Mouse (Mus musculus): ENCODE results near the gene Cdc14b.
"Not testable (repeated sequence)": the region's sequence is repeated elsewhere in the genome, so short reads cannot be mapped to it uniquely, and the experiment has no call there.

Gene Cdc14b

DNA sequence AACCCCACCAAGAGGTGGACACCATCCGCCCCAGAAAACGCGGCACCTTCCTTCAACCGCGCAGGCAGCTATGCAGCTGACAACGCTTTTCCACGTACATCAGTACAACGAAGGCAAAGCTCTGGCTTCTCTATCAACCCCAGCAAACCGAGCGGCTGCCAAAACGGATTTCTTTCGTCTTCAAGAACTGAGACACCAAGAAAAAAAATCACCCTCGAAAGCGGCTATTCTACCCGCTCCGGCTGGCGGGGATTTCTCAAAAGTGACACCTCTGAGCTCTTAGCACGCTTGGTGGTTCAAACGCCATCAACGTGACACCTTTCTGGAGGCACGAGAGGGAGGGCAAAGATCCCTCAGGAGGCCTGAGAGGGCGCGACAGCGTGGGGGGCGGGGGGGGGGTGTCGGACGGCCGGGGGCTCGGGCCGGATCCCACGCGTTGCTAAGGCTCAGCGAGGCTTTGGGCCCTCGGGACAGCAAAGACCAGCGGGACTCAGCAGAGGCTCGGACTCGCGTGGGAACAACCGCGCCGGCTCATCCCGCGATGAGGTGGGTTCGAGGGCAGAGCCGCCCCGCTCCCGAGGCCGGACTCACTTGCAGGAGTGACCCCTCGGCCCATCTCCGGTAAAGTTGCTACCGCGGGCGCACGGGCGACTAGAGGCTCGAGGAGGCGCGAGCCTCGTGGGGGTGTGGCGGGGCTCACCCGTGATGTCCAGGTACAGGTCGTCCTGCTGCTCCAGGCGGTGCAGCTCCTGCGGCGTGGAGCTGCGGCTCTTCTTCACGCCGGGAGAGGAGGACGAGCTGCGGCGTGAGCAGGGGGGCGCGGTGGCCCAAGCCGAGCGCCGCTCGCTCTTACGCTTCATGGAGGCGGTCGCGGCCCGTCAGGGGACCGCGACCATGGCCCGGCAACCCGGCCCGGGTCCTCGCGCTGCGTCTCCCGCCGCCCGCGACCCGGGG is 922 bp downstream of the Cdc14b start:
- DNase-seq (ENCODE audit: low spot score) = peak; percentile 65

DNA sequence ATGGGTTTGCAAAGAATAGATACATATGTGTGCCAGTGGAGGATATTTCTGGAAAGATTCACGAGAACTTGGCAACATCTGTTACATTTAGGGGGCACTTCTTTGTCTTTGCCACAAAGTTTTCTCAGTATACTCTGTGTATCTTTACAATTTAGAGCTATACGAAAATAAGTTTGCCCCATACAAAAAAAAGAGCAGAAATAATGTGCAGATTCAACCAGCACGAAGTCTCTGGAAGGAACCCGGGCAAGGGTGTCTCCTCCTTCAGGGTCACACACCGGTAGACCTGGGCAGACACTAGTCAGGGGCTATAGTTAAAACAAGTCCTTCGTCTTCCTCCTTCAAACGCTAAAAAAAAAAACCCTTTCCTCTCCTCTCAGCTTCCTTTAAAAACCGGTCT is 1.7 kb downstream of the Cdc14b start:
- DNase-seq (ENCODE audit: low spot score) = no peak

DNA sequence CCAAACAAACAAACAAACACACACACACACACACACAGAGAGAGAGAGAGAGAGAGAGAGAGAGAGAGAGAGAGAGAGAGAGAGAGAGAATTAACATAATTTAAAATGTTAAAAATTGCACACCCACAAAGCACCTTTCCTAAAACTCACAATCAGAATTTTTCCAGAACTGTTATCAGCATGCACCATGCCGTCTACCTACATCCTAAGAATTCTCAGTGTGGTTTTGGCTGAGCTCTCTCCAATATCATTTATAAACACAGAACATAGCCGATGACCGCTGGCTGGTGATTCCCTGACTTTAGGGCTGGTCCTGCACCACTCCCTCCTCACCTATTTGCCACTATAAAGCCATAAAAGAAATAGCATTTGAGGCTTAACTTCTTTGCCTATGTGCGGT is 6.7 kb downstream of the Cdc14b start:
- no peak for DNase-seq (ENCODE audit: low spot score)

DNA sequence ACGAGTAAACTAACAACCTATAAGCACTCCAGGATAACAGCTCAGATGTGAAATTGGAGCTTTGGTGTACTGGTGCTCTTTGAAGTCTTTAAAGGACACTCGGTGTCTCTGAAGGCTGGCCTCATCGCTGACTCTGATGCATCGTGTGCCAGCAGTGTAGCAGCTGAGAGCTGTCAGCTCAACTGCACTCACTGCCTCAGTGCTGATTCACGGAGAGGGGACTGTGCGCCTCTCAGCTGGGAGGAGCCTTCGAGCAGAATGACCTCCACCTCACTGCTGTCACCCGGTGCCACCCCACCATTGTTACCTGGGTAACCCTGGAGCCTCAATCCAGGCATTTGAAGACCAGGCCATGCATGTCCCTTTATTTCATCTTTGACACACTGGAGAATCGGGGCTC is 7.9 kb downstream of the Cdc14b start:
- DNase-seq (ENCODE audit: low spot score) = no peak

DNA sequence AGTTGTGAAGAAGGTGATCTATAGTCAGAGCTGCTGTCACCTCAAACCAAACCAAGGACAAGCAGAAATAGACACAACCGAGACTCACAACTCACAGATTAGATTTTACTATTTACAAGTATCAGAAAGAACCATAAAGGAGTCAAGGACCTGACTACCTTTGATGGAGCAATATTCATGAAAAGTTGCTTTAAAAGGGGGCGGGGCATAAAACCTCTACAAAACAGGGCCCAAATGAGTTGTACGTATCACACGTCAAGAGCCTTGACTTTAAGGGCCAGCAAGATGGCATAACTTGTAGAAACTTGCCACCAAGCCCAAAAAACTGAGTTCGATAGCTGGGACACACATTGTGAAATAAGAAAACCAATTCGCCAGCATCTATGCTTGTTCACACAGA is 10.5 kb downstream of the Cdc14b start:
- no peak for DNase-seq (ENCODE audit: low spot score)

DNA sequence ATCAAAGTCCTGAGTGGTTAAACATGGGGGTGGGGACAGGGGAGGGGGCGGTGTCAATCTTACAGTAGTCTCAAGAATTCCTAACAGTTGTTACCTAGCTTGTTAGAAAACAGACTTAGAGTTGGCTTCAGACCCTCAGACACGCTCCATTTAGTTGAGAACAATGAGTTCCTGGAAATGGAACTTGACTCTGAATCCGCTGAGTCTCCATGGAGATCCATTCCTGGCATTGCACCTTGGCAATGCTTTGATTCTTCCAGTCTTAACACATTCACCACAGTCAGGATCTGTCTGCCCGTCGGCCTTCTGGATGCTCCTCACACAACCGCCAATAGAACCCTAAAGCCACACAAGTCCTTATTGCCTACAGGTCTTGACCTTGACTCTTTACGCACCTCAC is 15.2 kb downstream of the Cdc14b start:
- no peak for DNase-seq (ENCODE audit: low spot score)

DNA sequence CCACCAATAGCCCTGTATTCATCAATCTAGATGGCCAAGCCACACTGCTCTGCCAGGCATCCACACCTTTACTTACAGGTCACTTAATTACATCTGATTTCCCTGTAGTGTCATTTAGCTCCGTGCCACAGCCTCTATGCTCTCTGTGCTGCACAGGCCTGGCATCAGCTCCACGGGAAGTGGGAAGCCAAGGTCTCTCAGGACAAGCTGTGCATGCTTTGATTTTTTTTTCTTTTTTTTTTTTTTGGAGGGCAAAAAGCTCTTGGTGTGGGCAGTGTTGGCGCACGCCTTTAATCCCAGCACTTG is 16.6 kb downstream of the Cdc14b start:
- no peak for DNase-seq (ENCODE audit: low spot score)

DNA sequence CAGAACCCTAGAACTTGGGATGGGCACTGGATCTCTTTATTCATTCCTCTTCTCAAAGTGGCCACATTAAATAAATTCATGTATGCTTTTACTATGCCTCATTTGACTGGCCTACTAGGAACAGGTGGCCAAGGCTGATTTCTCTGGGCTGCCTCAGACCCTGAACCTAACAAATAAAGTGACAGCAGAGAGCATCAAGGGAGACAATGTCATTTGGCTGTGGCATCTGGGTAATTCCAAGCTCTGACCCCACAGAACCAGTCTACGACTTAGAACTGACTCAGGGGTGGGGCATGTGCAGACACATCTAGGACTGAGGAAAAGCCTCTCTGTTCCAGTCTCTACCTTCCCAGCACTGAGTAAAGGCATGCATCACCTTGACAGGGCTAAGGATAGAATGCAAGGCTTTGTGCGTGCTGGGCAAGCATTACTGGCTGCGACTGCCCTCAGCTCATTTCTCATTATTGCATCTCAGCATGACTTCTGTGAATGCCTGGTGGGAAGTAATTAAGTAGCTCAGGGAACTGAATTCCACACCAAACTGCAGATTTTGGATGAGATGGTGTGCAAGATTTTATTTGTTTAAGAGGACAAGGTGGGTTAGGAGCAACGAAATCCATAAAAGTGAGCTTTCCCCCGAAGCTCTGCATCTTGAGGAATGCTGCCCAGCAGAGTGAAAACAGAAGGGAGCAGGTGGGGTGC is 17.1 kb downstream of the Cdc14b start:
- peak; percentile 24 for DNase-seq (ENCODE audit: low spot score)

DNA sequence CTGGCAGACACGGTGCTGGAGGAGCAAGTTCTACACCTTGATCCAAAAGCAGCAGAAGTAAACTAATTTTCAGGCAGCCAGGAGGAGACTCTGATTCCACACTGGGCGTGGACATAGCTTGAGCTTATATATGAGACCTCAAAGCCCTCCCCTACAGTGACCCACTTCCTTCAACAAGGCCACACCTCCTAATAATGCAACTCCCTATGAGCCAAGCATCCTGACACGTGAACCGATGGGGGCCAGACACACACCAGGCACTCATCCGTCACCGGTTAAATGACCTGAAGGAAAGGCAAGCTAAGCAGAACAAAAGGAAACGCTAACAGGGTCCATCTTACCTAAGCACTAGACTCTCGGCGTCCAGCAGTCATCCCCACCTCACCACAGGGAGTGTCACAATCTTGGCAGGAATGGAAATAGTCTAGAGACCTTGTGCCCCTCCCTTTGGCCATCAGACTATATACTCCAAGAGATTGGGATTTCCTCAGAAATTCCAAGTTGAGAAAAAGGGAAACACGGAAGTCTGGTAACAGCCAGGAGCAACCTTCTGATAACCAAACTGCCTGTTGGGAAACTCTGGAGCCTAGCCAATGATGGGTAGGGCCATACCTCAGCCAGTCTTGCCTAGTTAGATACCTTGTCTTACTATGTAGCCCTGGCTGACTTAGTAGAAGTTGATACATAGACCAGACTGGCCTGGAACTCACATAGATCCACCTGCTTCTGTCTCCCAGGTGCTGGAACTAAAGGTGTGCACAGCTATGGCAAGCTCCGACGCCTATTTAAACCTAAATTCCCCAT is 17.9 kb downstream of the Cdc14b start:
- no peak for DNase-seq (ENCODE audit: low spot score)

DNA sequence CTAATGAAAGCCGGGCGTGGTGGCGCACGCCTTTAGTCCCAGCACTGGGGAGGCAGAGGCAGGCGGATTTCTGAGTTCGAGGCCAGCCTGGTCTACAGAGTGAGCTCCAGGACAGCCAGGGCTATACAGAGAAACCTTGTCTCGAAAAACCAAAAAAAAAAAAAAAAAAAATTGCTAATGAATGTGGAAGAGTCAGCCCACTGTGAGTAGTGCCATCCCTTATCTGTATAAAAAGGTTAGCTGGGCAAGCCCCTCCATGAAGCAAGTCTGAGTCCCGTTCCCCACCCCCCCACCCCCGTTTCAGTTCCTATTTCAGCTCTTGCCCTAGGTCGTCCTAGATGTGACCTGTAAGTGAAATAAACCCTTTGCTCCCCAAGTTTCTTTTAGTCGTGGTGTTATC is 20.9 kb downstream of the Cdc14b start:
- DNase-seq (ENCODE audit: low spot score) = not testable (repeated sequence)

DNA sequence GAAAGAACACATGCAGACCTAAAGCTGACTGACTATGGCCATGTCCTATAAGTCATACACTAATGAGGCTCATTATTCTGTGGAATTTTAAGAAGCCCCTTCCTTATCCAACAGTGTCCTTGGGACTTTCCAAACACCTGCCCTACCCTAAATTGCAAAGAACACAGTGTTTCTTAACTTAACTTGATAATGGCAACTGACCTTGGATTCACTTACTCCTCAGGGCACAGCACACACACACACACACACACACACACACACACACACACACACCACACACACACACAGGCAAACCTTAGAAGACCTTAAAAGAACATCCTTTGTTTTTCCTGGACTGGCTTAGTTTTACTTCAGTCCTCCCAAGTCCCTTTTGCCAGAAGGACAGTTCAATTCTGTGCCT is 21.4 kb downstream of the Cdc14b start:
- no peak for DNase-seq (ENCODE audit: low spot score)

DNA sequence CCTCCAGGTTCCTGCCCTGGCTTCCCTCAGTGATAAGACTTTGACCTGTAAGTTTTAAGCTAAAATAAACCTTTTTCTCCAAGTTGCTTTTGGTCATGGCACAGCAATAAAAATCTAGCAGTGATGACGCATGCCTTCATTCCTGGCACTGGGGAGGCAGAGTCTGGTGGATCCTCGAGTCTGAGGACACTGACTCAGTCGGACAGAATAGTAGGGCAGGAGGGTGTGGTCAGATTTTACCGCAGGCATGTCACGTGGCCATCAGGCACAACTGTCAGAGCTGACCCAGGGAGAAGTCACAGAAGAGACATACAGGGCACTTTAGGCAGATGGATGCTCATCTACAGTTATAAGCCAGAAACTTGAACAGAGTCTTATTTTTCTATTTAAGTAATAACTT is 22.9 kb downstream of the Cdc14b start:
- no peak for DNase-seq (ENCODE audit: low spot score)

DNA sequence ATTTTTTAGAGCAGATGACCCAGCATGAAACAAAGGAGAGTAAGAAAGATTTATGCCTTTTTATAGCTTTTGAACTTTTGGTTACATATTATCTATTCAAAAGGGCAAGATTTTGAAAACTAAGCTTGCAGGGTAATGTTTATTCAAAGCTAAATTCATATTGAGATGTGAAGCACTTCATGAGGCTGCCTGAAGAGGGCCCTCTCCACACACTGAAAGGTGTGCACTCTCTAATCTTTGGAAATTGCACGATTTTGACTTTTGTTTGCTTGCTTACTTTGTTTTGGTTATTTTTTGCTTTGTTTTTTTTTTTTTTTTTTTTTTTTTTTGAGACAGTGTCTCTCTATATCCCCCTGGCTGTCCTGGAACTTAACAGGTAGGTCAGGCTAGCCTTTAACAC is 24.7 kb downstream of the Cdc14b start:
- DNase-seq (ENCODE audit: low spot score) = peak; percentile 51

DNA sequence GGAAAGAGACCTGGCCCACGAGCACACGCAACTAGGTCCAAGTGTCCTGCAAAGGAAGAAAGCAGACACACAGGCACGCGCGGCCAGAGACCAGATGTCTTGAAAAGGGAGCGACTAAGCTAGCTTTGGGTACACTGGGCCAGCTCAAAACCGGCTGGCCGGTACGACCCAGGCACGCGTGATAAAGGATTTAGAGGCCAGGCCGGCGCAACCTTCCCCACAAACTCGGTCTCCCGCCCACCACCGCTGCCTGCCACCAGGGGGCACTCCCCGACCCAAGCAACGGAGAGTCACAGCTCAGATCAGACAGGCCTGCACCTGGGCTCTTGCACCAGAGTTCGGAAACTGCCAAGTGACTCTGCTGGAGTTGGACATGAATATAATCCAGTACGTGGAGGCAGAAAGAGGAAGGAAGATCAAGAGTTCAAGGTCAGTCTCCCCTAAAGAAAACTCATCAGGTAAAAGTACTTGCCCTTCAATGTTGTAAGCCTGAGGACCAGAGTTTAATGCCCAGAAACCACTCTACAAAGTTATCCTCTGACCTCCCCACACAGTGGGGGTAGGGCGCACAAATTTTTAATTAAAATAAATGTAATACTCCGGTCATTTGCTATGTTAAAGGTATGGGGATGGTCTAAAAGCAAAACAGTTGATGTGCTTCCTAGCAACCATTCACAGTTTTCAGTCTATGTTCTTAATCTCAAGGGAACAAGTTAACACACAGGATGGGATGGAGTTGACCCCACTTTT is 26.1 kb downstream of the Cdc14b start:
- peak; percentile 83 for DNase-seq (ENCODE audit: low spot score)

DNA sequence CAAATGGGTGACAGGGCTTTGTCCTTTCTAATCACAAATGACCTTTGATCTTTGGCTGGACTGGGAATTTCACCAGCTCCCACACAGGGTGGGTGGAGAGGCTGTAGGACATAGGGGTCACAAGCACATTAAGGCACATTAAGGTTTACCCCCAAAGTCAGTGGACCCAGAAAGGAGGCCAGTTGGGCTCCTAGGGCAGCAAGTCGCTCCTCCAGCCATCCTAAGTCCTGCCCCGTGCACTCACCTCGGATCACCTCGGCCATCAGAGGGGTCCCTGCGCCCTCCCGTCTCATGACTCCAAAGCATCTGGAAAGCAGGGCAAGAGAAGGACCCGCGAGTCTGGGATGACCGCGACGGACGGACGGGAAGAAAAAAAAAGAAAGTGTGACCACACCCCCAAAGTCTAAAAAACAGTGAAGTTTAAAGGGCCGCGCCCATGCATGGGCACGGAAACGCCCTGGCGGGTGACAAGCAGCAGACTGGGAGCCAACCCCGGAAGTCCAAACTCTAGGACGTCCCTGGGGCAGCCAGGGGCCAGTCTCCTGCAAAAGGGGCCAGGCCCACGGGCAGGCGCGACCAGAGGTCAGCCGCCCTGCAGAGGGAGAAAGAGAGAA is 26.8 kb downstream of the Cdc14b start:
- DNase-seq (ENCODE audit: low spot score) = peak; percentile 66

DNA sequence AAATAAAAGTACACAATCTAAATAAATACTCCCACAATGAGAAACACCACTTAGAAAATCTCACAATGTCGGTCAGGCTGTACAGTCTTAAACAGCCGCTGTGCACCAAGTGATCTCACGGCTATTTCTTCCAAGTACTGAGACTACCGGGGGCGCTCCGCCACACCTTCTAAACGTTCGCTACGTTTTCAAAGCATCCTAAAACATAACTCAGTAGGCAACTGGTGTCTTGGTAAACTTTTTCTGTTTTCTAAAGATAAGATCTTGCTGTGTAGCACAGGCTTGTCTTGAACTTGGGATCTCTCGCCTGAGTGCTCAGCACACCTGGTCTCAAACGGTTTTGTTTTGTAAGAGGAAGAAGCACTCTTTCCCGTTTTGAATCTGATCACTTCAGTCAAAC is 29.0 kb downstream of the Cdc14b start:
- no peak for DNase-seq (ENCODE audit: low spot score)

DNA sequence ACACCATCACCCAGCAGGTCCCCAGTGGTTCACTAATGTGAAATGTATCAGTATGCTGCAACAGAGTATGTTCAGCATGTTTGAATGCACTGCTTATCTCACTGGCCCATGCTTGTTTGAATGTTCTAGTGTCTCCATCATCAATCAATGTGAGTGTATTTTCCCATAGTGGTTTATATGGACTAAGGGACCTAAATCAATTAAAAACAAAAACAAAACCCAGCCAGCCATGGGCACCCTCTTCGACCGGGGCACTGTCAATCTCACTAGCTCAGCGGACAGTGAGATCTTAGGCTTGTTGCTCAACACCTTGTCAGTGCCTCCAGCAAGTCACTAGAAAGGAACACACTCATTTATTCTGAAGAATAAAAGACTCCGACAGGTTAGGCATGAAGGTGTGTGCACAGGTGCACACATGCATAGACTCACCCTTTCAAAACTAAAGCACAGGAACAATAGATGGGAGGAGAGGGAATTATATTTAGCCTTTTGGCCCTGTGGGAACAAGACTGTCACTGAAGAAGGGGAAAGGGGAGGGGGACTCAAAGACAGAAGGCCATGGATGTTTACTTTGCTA is 30.3 kb downstream of the Cdc14b start:
- no peak for DNase-seq (ENCODE audit: low spot score)

DNA sequence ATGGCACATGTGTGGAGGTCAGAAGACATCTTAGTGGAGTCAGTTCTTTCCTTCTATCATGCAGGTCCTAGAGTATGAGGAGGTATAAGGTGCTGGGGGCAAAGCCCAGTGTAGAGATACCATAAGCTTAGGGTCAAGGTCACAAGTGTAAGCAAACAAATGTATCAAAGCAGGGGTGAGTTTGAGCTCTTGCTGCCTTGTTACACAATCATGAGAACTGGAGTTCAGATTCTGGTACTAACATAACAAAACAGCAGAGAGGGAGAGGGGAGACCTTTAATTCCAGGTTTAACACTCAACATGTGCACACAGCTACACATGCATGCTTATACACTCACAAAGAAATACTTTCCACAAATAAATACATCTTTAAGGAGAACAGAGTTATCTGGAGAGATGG is 32.4 kb downstream of the Cdc14b start:
- DNase-seq (ENCODE audit: low spot score) = no peak

DNA sequence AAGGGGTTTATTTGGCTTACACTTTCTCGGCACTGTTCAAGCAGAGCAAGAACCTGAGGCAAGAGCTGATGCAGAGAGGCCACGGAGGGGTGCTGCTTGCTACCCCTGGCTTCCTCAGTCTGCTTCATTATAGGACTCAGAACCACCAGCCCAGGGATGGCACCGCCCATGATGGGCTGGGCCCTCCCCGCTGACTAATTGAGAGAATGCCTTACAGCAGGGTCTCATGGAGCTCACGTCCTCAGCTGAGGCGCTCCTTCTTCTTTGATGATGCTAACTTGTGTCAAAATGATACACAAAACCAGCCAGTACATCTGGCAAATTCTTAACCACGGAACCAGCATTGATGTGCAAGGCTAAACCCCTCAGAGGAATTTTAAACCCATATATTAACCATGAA is 34.5 kb downstream of the Cdc14b start:
- no peak for DNase-seq (ENCODE audit: low spot score)

DNA sequence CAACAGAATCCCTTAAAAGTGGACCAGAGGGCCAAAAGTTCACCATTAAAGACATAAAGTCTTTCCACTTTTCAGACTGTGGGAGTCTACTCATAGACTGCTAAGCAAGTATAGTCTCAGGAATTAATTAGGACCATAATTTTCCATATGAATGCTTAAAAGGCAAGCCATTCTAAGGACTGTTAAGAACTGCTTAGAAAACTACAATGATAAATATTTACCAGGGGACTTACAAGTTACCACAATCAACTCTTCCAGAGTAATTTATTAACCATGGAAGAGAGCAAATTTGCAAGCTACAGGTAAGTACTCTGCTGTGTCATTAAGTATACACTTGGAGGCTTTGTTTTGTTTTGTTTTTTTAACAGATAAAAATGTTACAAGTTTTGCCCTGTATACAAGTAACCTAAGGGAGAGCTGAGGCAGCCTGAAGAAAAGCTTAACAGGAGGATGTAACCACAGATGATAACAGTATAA is 37.4 kb downstream of the Cdc14b start:
- DNase-seq (ENCODE audit: low spot score) = no peak

All from embryo, embryonic 10.5 days (tissue).